Mouse (Mus musculus) kidney, postnatal 36 days (tissue): ENCODE results near the gene Csrnp1.

ENCODE experiments used
- DNase-seq, 2 experiments: peaks; one replicate each; pipeline ENCODE4 v3.0.0; 2021 to 2022; ENCODE audit warnings: mixed read lengths in 2 of 2

Csrnp1 gene

GRCm38 (mm10) chr9:119941861-119942260 lies 42.6 kb downstream of the Csrnp1 start:
- no peak for DNase-seq

GRCm38 (mm10) chr9:119941407-119941806 lies 43.1 kb downstream of the Csrnp1 start:
- DNase-seq: no peak

GRCm38 (mm10) chr9:119939646-119940045 lies 44.8 kb downstream of the Csrnp1 start:
- no peak for DNase-seq

DNA sequence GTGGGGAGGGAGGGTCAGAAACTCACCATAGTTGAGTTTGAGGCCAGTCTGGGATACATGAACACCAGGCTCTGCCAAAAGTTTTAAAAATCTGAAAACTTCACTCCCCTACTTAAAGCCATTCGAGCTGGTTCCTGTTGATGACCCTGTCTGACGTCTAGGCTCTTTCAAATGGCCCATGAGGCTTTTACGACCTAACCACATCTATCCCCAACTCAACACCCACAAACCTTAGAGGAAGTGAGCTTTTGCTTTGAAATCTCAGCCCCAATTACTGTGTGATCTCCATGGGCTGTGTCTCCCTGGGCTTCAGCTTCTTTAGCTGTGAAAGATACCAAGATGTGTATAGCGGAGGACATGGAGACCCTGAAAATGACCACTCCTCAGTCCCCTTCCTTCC lies 46.0 kb downstream of the Csrnp1 start:
- DNase-seq: no peak

- peak; percentile 96 to 99 for DNase-seq
These were observed 47.3 kb downstream of the Csrnp1 start, which contains the start of the genes Gorasp1 and Ttc21a for GRCm38 (mm10) chr9:119937005-119937773. TSS of gene Gorasp1 (minus strand) at chr9:119937565. TSS of gene Ttc21a (plus strand) at chr9:119937606.

- peak; percentile 31 to 51 for DNase-seq
These were observed 50.8 kb downstream of the Csrnp1 start for GRCm38 (mm10) chr9:119933675-119934074.

- peak; percentile 68 to 83 for DNase-seq
These were observed 52.1 kb downstream of the Csrnp1 start for GRCm38 (mm10) chr9:119932358-119932757.

DNA sequence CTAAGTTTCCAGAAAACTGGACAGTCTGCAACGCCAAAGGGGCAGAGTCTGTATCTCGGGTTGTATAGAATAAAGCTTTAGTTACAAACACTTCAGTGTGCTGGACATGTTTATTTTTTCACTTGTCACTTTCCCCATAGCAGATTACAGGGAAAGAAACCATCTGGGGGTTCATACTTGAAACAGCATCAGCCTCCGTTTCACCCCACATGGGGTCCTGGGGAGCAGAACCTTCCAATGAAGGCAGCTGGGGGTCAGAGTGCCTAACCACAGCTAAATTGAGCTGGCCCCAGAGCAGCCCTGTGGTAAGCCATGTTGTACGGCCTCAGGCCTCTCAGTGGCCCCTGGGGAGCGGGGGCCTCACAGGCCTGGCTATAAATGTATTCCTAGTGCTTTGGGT lies 58.0 kb downstream of the Csrnp1 start:
- DNase-seq: peak in 1 of 2 experiments; percentile 12

- DNase-seq: peak in 1 of 2 experiments; percentile 48
These were observed 58.7 kb downstream of the Csrnp1 start for GRCm38 (mm10) chr9:119925729-119926128.

DNA sequence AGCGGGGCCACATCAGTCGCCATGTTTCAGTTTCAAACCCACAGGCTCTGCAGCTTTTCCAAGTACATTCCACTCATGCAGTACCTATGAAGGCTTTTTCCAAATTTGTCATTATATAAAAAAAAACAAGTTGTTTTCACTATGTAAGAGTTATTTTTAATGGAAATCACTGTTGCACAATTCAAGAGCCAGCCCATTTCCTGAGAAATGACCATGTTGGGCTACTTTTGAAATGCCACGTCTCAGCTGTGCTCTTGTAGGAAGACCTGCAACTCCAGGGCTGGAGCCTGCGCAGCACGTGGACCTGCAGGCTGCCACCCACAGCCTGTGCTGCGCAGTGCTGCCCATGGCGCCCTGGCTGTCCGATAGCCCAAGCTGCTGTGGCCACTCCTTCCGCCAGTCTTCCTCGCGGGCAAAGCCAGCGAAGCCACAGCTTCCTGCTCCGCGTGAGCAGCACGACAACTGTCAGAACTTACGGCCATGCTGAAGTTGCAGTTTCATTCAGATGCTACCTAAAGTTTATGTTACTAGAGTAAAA lies 59.3 kb downstream of the Csrnp1 start:
- DNase-seq: peak in 1 of 2 experiments; percentile 35

DNA sequence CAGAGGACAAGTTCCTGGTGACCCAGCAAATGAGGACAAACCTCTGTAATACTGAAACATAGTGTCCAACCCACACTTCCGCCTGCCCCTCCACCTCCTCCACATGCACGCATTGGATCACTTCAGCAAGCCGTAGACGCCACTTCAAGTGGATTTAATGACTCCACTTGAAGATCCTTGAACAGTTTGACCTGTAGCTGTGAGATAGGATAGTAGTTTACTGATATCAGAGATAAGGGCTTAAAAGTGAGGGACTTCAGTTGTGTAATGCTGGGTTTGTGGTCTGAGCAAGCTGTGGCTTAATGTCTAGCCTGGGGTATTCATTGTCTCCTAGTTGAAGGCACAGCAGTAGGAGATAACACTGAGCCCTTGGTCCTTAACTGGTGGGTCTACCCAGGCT lies 61.0 kb downstream of the Csrnp1 start:
- no peak for DNase-seq
